Mouse (Mus musculus): ENCODE measurements around the gene Pank1. TPM values are rescaled to one million over a fixed set of nuclear protein-coding genes. Genes with fewer than 3 reads are reported as not detected.

Pank1 gene
- polyA plus RNA-seq, 1 experiment = 6.2 TPM

DNA sequence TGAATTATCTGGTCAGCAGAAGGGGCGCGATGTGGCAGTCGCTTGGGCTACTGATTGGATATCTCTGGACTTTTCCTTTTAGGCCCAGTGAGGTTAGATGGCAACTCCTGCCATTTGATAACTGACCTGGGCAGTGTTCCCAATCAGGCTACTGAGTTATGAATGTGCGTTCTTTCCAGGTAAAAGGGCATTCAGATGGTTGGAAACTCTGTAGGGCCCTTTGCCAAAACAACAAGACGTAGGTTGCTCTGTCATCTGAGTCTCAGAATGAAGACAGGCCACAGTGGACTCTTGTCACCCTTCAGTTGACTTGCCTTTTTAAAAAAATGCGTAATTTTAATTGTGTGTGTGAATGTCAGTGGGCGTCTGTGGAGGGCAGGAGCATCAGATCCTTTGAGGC is 29.8 kb downstream of the Pank1 start:
- no peaks in the 10 kb centered on the region for H3K4me1 ChIP-seq (ENCODE audit: control insufficient read depth, insufficient read depth, low read length)
- TF ChIP-seq CTCF (IDR thresholded peaks at IDR 0.05; ENCODE audit: borderline replicate concordance, insufficient read depth, low read length) (no peak), POLR2A (IDR thresholded peaks at IDR 0.05; ENCODE audit: low read depth, low read length) (no peak)
- H3K27ac ChIP-seq (ENCODE audit: insufficient read depth, low read length) = no peak overlapping the region
- H3K4me3 ChIP-seq (ENCODE audit: insufficient read depth, low read length) = no peak overlapping the region

DNA sequence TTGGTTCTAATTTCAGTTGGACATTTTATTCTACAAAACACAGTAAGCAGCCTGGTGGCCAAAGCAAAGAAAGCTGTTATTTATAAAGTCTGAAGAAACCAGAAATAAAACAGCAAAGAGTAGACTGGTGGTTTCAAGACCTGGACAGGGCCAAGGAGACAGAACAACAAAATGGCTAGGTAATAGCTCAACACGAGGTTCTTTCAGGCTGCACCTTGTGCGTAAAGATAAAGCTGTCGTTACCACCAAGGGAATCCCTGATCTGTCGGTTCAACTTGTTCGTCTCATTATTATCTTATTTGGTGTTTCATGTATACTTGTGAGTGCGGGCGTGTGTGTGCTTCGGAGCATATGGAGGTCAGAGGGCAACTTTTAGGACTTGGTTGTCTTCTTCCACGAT is 31.1 kb downstream of the Pank1 start:
- no peak for TF ChIP-seq CTCF (IDR thresholded peaks at IDR 0.05; ENCODE audit: borderline replicate concordance, insufficient read depth, low read length)
- TF ChIP-seq POLR2A (IDR thresholded peaks at IDR 0.05; ENCODE audit: low read depth, low read length) = no peak
- H3K4me3 ChIP-seq (ENCODE audit: insufficient read depth, low read length) = no peak overlapping the region
- no peak overlapping the region for H3K27ac ChIP-seq (ENCODE audit: insufficient read depth, low read length)
- H3K4me1 ChIP-seq (ENCODE audit: control insufficient read depth, insufficient read depth, low read length) = no peaks in the 10 kb centered on the region

DNA sequence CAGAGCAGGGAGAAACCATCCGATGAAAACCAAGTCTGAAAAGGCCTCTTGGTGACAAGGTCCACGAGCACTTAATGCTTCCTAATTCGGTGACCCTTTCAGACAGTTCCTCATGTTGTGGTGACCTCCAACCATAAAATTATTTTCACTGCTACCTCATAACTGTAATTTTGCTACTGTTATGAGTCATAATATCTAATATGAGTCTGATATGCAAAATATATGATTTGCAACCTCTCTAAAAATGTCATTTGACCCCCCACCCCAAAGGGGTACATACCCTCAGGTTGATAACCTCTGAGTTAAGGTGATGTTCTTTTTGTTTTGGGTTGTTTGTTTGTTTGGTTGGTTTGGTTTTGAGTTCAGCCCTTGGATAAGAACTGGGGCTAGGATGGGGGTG is 32.2 kb downstream of the Pank1 start:
- Histone ChIP-seq H3K27ac (ENCODE audit: insufficient read depth, low read length) (no peak overlapping the region), H3K4me3 (ENCODE audit: insufficient read depth, low read length) (no peak overlapping the region), H3K4me1 (ENCODE audit: control insufficient read depth, insufficient read depth, low read length) (no peaks in the 10 kb centered on the region)

DNA sequence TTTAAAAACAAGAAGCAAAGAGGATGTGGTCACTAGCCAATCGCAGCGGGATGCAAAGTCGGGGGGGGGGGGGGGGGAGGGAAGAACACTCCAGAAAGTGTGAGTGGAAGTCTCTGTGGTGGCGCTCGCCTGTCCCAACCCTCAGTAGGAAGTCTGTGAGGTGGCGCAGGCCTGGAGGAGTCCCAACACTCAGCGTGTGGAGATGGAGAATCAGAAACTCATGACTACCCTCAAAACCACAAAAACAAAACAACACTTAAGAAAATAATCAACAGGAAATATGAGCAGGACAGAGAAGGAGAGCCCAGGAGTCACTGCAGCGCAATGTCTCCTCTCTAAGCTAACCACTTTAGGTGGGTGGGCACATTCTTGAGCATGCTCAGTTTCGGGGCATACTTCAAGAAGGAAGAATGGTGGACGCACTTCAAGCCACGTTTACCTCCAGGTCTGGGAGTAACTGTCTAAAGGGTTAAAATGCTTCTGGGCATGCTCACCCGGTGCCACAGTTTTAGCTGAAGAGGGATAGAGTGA is 32.7 kb downstream of the Pank1 start:
- TF ChIP-seq POLR2A (IDR thresholded peaks at IDR 0.05; ENCODE audit: low read depth, low read length) (no peak), CTCF (IDR thresholded peaks at IDR 0.05; ENCODE audit: borderline replicate concordance, insufficient read depth, low read length) (no peak)

More for the DNA sequence above, 32.2 kb downstream of the Pank1 start:
- TF ChIP-seq POLR2A (IDR thresholded peaks at IDR 0.05; ENCODE audit: low read depth, low read length) (no peak), CTCF (IDR thresholded peaks at IDR 0.05; ENCODE audit: borderline replicate concordance, insufficient read depth, low read length) (no peak)

DNA sequence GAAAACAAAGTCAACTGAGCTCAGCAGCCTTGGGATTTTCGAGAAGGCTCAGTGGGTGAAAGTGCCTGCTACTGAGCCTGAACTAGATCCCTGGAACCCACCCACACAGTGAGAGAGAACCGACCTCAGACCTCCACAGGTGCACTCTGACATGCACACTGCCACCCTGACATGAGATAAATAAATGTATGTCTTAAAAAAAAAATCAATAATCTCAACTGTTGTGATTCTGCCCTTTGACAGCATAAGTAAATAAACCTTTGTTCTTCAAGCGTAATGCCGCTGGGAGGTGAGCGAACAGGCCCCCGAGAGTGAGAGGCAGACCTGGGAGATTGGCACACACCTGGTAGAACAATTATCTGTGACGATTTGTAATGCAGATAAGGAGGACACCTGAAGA is 33.2 kb downstream of the Pank1 start:
- TF ChIP-seq POLR2A (IDR thresholded peaks at IDR 0.05; ENCODE audit: low read depth, low read length) (no peak), CTCF (IDR thresholded peaks at IDR 0.05; ENCODE audit: borderline replicate concordance, insufficient read depth, low read length) (no peak)
- no peaks in the 10 kb centered on the region for H3K4me1 ChIP-seq (ENCODE audit: control insufficient read depth, insufficient read depth, low read length)
- H3K4me3 ChIP-seq (ENCODE audit: insufficient read depth, low read length) = no peak overlapping the region
- H3K27ac ChIP-seq (ENCODE audit: insufficient read depth, low read length) = no peak overlapping the region

More for the DNA sequence above, 32.7 kb downstream of the Pank1 start:
- Histone ChIP-seq H3K4me3 (ENCODE audit: insufficient read depth, low read length) (no peak overlapping the region), H3K4me1 (ENCODE audit: control insufficient read depth, insufficient read depth, low read length) (no peaks in the 10 kb centered on the region), H3K27ac (ENCODE audit: insufficient read depth, low read length) (no peak overlapping the region)

DNA sequence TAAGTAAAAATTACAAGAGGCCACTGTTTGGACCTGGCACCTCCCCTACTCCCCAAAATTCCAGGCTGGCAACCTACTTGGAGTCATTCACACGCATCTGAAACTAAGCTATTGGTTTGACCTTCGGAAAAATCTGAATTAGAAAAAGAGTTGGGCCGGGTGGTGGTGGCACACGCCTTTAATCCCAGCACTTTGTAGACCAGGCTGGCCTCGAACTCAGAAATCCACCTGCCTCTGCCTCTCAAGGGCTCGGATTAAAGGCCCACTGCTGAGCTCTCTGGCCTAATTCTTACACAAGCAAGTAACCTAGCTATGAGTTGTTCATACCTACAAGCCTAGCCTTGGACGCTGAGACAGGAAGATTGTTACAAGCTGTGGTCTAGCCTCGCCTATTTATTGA is 33.9 kb downstream of the Pank1 start:
- TF ChIP-seq CTCF (IDR thresholded peaks at IDR 0.05; ENCODE audit: borderline replicate concordance, insufficient read depth, low read length) (no peak), POLR2A (IDR thresholded peaks at IDR 0.05; ENCODE audit: low read depth, low read length) (no peak)
- no peaks in the 10 kb centered on the region for H3K4me1 ChIP-seq (ENCODE audit: control insufficient read depth, insufficient read depth, low read length)
- no peak overlapping the region for H3K27ac ChIP-seq (ENCODE audit: insufficient read depth, low read length)
- H3K4me3 ChIP-seq (ENCODE audit: insufficient read depth, low read length) = no peak overlapping the region

DNA sequence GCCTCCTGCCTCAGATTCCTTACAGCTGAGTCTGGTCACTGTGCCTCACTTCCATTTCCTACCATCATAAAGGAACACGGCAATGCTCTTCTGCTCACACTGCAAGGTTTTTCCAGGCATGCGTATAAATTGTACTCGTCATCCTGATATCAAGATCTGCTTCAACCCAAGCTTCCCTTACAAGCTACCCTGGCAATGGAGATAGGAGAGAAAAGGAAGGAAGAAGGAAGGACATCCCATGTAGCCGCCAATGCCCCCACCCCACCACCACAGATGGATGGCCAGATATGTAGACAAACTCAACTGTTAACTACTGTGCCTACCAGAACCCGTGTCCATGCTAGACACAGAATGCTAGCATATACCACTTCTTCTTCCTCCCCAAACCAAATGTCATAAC is 34.5 kb downstream of the Pank1 start:
- Histone ChIP-seq H3K4me3 (ENCODE audit: insufficient read depth, low read length) (no peak overlapping the region), H3K27ac (ENCODE audit: insufficient read depth, low read length) (no peak overlapping the region), H3K4me1 (ENCODE audit: control insufficient read depth, insufficient read depth, low read length) (no peaks in the 10 kb centered on the region)
- TF ChIP-seq POLR2A (IDR thresholded peaks at IDR 0.05; ENCODE audit: low read depth, low read length) (no peak), CTCF (IDR thresholded peaks at IDR 0.05; ENCODE audit: borderline replicate concordance, insufficient read depth, low read length) (no peak)

DNA sequence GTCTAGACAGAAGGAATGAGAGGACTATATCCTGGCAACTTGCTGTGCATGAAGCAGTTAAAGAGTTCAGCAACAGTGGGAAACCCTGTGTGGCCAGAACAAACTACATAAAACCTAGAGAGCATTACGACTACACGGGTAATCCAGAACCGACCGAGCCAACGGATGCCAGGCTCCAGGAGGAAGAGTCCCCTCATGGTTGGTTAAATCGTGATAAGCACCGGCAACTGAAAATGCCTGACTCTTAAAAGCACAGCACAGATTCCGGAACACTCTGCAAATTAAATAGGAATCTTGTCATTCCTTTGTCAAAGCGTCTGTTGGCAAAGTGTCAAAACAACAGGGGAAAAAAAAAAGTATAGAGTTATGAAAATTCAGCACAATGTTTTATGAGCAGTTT is 35.2 kb downstream of the Pank1 start:
- TF ChIP-seq CTCF (IDR thresholded peaks at IDR 0.05; ENCODE audit: borderline replicate concordance, insufficient read depth, low read length) (no peak), POLR2A (IDR thresholded peaks at IDR 0.05; ENCODE audit: low read depth, low read length) (no peak)
- Histone ChIP-seq H3K4me1 (ENCODE audit: control insufficient read depth, insufficient read depth, low read length) (no peaks in the 10 kb centered on the region), H3K4me3 (ENCODE audit: insufficient read depth, low read length) (no peak overlapping the region), H3K27ac (ENCODE audit: insufficient read depth, low read length) (no peak overlapping the region)

DNA sequence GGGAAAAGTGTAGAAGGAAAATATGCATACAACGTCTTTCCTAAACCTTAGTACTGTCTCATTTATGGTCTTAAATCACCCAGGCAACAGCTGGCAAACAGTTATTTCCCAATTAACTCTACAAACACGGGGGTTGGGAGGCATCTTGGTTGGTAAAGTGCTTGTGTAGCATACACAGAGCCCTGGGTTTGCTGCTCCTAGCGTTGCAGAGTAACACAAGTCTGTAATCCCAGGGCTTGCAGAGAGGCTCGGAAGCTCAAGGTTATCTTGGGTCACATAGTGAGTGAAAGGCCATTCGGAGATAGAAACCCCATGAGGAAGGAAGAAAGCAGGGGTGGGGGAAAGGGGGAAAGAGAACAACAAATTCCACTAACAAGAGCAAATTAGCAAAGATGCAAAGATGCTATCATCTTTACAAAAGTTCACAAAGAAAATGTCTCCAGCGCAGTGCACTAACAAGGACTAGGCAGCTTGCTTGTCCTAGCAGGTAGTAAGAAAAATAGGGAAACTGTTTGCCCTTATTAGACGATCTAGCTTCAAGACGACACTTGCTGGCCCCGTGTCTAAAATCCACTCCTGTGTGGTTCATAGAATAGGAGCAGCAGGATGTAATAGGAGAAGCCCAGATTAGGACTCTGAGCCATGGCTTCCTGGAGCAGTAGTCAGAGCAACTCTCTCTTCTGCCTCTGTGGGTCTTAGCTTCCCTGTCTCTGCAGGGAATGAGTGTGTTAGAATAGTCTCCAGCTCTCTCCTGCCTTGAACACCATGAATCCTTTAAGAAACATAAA is 37.3 kb downstream of the Pank1 start:
- Histone ChIP-seq H3K4me3 (ENCODE audit: insufficient read depth, low read length) (no peak overlapping the region), H3K27ac (ENCODE audit: insufficient read depth, low read length) (no peak overlapping the region), H3K4me1 (ENCODE audit: control insufficient read depth, insufficient read depth, low read length) (no peaks in the 10 kb centered on the region)
- TF ChIP-seq CTCF (IDR thresholded peaks at IDR 0.05; ENCODE audit: borderline replicate concordance, insufficient read depth, low read length) (no peak), POLR2A (IDR thresholded peaks at IDR 0.05; ENCODE audit: low read depth, low read length) (no peak)

DNA sequence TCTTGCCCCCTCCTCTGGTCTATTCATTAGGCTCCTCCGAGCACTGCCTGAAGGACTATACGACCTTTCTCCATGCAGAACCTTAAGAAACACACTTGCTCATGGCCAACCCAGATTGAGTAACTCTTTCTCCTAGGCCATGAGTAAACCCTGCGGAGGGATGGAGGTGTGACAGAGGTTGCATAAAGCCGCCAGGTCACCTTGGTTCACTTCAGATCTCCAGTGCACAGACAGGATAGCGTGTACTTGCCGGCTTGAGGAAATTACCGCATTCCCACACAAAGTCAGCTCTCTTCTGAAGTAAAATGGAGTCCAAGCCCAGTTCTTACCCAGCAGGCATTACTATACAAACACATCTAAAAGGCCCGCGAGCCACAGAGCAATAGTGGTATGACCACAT is 40.6 kb downstream of the Pank1 start:
- H3K4me3 ChIP-seq (ENCODE audit: insufficient read depth, low read length) = no peak overlapping the region
- TF ChIP-seq POLR2A (IDR thresholded peaks at IDR 0.05; ENCODE audit: low read depth, low read length) (no peak), CTCF (IDR thresholded peaks at IDR 0.05; ENCODE audit: borderline replicate concordance, insufficient read depth, low read length) (no peak)
- H3K4me1 ChIP-seq (ENCODE audit: control insufficient read depth, insufficient read depth, low read length) = no peaks in the 10 kb centered on the region
- H3K27ac ChIP-seq (ENCODE audit: insufficient read depth, low read length) = no peak overlapping the region

Data from embryonic fibroblast, embryonic 13.5 days (primary cell).